Mouse (Mus musculus) stomach, postnatal 0 days (tissue): ENCODE data around the gene Fam92b. TPM values are rescaled to one million over a fixed set of nuclear protein-coding genes. Genes with fewer than 3 reads are reported as not detected.

Experiments used
- ATAC-seq: fragments of 200-750 bp; cut with Nextera tagmentation; 2 replicates; pipeline ENCODE4 v1.8.0; 2017; ENCODE audit not compliant: low FRiP score, low TSS enrichment
- DNase-seq: peaks from one replicate; pipeline ENCODE4 v3.0.0-alpha.2; 2016; ENCODE audit warnings: low spot score
- H3K27ac ChIP-seq: fragments of 300-500 bp; sonication (generic); replicated peaks from 2 replicates; pipeline ENCODE4 v1.5.1; 2014; ENCODE audit warnings: mild to moderate bottlenecking, control low read depth
- H3K27me3 ChIP-seq: fragments of 300-500 bp; sonication (generic); 2 replicates; pipeline ENCODE4 v1.6.1; 2014; ENCODE audit warnings: low read length; ENCODE audit not compliant: control insufficient read depth, insufficient read depth
- H3K36me3 ChIP-seq: fragments of 300-500 bp; sonication (generic); 2 replicates; pipeline ENCODE4 v1.6.1; 2014; ENCODE audit warnings: low read length, mixed read lengths; ENCODE audit not compliant: control insufficient read depth, insufficient read depth
- H3K4me1 ChIP-seq: fragments of 300-500 bp; sonication (generic); replicated peaks from 2 replicates; pipeline ENCODE4 v1.6.1; 2014; ENCODE audit warnings: antibody characterized with exemption; ENCODE audit not compliant: control insufficient read depth, insufficient read depth
- H3K4me2 ChIP-seq: fragments of 300-500 bp; sonication (generic); replicated peaks from 2 replicates; pipeline ENCODE4 v1.6.1; 2014; ENCODE audit warnings: low read depth, mild to moderate bottlenecking, control low read depth, moderate library complexity
- H3K4me3 ChIP-seq: fragments of 300-500 bp; sonication (generic); 2 replicates; pipeline ENCODE4 v1.5.1; 2014; ENCODE audit warnings: low read depth, low read length, control low read depth
- H3K9ac ChIP-seq: fragments of 300-500 bp; sonication (generic); 2 replicates; pipeline ENCODE4 v1.6.1; 2014; ENCODE audit warnings: mild to moderate bottlenecking, low read length, control low read depth, mixed read lengths
- H3K9me3 ChIP-seq: fragments of 300-500 bp; sonication (generic); 2 replicates; pipeline ENCODE4 v1.6.1; 2016; ENCODE audit warnings: low read length; ENCODE audit not compliant: control insufficient read depth
- CTCF ChIP-seq: IDR thresholded peaks from 2 replicates; pipeline ENCODE4 v1.5.1; 2016; ENCODE audit warnings: antibody characterized with exemption, low read depth, mild to moderate bottlenecking, moderate library complexity
- EP300 ChIP-seq: optimal IDR thresholded peaks from 2 replicates; pipeline ENCODE3; 2016; ENCODE audit warnings: antibody characterized with exemption
- WGBS: fragments of 180-500 bp; shearing (Covaris S2); extraction: QIAGEN DNeasy Blood & Tissue Kit; methylation state at CpG from one replicate; pipeline ENCODE4 v1.1.7; 2014; 5-methylcytosine and 5-hydroxymethylcytosine counted together
- polyA plus RNA-seq: library from polyadenylated mRNA; unstranded; fragments of >200 nt; fragmentation: Nextera tagmentation; extraction: Ambion mirVana; gene quantifications from 2 replicates; pipeline ENCODE4 v1.2.1, GENCODE M21; 2015

Gene Fam92b
- polyA plus RNA-seq, 1 experiment from 2014 or later: 0.18 TPM

DNA sequence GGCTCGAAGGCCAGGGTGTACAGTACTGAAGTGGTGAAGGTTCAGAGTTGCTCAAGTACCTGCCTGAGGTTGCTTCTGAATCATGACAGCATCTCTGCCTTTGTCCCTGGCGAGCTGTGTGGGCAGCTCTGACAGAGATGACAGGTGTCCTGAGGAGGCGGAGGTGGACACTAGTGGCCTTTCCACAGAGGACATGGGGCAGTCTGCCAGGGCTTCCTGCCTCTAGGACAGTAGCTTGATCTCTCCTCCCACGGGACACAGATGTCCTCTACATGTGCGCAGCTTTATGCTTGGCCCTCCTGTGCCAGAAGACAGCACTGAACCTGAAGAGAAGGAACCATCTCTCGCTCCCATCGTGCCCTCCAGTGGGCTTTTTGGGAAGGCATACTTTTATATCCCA, 44.1 kb downstream of the Fam92b start:
- no peak for TF ChIP-seq CTCF
- TF ChIP-seq EP300: no peak
- Histone ChIP-seq H3K4me3 (no peak overlapping the region), H3K4me1 (no peaks in the 10 kb centered on the region), H3K9ac (no peak overlapping the region), H3K27me3 (no peaks in the 10 kb centered on the region), H3K36me3 (no peaks in the 10 kb centered on the region), H3K9me3 (no peaks in the 10 kb centered on the region), H3K4me2 (no peak overlapping the region), H3K27ac (no peak overlapping the region)
- DNase-seq (no peak), ATAC-seq (no peak)
- 77% methylated on average over 7 of the region's 7 CpGs for WGBS

DNA sequence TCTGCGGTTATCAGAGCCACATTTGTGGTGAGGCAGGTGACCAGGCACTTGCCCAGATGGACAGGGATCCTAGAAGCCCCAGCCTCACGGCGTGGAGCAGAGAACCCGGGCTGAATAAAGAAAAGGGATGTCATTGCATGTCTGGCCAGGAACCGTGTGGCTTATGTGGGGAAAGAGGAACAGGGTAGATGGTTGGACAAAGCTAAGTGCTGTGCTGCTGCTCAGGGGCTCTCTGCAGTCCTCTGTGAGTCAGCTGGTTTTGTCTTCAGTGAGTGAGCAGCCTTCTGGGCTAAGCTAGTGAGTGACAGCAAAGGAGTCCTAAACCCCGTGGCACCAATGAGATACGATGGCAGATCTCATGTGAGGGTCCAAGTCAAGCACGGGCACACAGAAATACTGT, 46.1 kb downstream of the Fam92b start:
- Histone ChIP-seq H3K4me3 (no peak overlapping the region), H3K27ac (no peak overlapping the region), H3K27me3 (no peaks in the 10 kb centered on the region), H3K9me3 (no peaks in the 10 kb centered on the region), H3K9ac (no peak overlapping the region), H3K4me1 (peaks cover 2% of the 10 kb centered on the region; the same call in 1 of the 2 replicates), H3K36me3 (no peaks in the 10 kb centered on the region), H3K4me2 (no peak overlapping the region)
- ATAC-seq (no peak), DNase-seq (no peak)
- WGBS: 82% methylated on average over 8 of the region's 8 CpGs
- no peak for TF ChIP-seq EP300
- no peak for TF ChIP-seq CTCF

DNA sequence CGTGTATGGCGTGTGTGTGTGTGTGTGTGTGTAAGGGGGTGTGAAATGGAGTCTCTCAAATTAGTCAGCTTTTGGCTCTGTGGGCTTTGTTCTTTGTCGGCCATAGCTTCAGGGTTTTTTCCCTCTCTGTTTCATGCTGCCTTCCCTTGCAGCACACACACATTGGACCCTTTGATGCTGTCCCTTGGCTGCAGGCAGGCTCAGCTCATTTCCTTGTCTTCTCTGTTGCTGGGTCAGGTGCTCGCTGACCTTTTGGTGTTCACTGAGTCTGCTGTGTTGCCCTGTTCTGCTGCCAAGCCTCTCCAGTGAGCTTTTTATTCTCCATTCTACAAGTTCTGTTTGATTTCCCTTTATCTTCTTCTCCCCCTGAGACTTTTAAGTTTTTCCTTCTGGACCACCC, 47.7 kb downstream of the Fam92b start:
- no peaks in the 10 kb centered on the region for H3K27me3 ChIP-seq
- no peak for TF ChIP-seq EP300
- no peak for TF ChIP-seq CTCF
- H3K4me3 ChIP-seq: no peak overlapping the region
- no peak for ATAC-seq
- no peak overlapping the region for H3K9ac ChIP-seq
- no peak for DNase-seq
- H3K4me1 ChIP-seq: peaks cover 2% of the 10 kb centered on the region; the same call in 1 of the 2 replicates
- H3K4me2 ChIP-seq: no peak overlapping the region
- no peak overlapping the region for H3K27ac ChIP-seq
- H3K36me3 ChIP-seq: no peaks in the 10 kb centered on the region
- no peaks in the 10 kb centered on the region for H3K9me3 ChIP-seq
- WGBS: 74% methylated on average over 4 of the region's 4 CpGs

DNA sequence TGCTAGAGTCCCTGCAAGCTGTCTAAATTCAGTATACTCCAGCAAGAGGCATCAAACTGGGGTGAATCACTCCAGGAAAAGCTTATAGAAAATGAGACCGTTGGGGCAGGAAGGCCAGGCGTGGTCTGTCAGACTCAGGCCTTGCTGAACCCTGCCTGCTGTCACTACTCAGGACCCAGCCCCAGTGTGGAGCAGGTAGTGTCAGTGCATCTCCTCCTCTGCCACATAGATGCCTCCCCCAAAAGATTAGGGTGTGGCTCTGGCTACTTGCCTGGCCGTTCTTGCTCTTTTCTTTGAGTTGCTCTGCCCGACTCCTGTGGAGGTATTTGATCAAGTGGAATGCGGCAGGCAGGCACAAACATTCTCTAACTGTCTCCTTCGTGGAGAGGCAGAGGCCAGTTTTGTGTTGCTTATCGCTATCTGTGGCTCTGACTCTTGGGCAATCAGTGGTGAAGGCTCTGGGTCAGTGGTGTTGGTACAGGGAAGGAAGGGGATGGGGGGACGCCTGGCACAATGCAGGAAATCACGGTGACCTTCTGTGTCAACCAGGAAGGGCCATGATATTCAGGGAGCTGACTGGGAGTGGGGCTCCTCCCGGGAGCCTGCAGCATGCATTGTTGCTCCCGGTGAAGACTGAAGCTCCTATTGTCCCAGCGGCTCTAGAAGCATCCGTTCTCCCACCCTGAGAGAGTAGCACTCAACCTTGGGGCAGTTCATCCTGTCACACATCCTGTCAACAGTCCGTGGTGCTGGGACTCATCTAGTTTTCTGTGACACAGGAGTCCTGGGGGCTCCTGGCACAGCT, 50.7 kb downstream of the Fam92b start:
- Histone ChIP-seq H3K27me3 (no peaks in the 10 kb centered on the region), H3K27ac (peak overlapping the region; percentile 53), H3K4me3 (no peak overlapping the region), H3K9me3 (no peaks in the 10 kb centered on the region), H3K4me2 (no peak overlapping the region), H3K36me3 (no peaks in the 10 kb centered on the region), H3K9ac (no peak overlapping the region), H3K4me1 (peaks cover 4% of the 10 kb centered on the region)
- ATAC-seq (peak; percentile 36; the same call in 1 of the 2 replicates), DNase-seq (no peak)
- 34% methylated on average over 14 of the region's 14 CpGs for WGBS
- no peak for TF ChIP-seq EP300
- TF ChIP-seq CTCF: no peak

DNA sequence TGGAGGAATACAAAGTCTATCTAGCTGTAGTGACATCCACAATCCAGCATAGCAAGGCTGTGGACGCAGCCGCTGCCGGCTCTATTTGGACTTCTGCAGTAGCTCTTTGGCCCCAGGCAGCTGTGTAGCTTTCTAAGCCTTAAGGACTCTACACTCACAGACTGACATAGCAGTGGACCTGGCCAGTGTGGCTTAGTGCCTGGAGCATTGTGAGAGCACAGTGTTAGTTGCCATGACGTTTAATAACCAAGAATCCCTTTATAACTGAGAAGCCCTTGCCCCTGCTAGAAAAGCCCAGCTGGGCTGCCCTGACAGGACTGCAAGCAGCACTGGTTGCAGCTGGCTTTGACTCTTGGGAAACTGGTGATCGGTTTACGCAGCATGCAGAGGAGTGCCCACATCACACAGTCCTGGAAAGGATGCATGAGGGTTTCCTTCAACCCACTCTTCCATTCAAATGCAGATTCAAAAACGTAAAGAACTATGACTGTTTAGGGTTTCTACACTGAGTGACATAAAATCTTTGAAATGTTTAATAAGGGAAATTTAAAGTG, 52.4 kb downstream of the Fam92b start:
- H3K4me1 ChIP-seq: peaks cover 4% of the 10 kb centered on the region

DNA sequence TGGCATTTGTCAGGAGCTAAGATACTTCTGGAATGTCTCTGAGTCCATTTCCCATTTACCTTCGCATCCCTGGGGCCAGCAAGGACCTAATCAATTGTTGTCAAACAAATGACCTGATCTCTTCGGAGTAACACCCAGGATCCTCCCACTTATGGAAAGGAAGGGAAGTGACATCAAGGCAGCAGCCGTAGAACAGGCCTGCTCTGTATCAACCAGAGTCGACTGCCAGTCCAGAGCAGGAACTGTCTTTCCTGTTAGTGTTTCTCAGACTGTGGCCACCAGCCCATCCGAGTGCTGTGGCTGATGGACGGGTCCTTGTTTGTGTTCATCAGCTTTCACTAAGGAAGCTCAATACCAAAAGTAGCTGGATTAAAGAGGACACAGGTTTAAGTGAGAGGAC, 53.0 kb downstream of the Fam92b start:
- DNase-seq: no peak

More for the DNA sequence above, 52.4 kb downstream of the Fam92b start:
- Histone ChIP-seq H3K36me3 (no peaks in the 10 kb centered on the region), H3K27ac (peak overlapping the region; percentile 30; the same call in 1 of the 2 replicates), H3K9ac (no peak overlapping the region), H3K4me3 (no peak overlapping the region), H3K9me3 (no peaks in the 10 kb centered on the region), H3K27me3 (no peaks in the 10 kb centered on the region), H3K4me2 (no peak overlapping the region)
- TF ChIP-seq EP300: no peak
- TF ChIP-seq CTCF: no peak
- ATAC-seq (no peak), DNase-seq (no peak)
- WGBS: 53% methylated on average over 7 of the region's 7 CpGs

More for the DNA sequence above, 53.0 kb downstream of the Fam92b start:
- H3K36me3 ChIP-seq: no peaks in the 10 kb centered on the region
- TF ChIP-seq CTCF: no peak
- no peak for TF ChIP-seq EP300
- no peaks in the 10 kb centered on the region for H3K27me3 ChIP-seq
- H3K4me2 ChIP-seq: no peak overlapping the region
- H3K9ac ChIP-seq: no peak overlapping the region
- peaks cover 4% of the 10 kb centered on the region for H3K4me1 ChIP-seq
- WGBS: 34% methylated on average over 6 of the region's 6 CpGs
- H3K27ac ChIP-seq: peak overlapping the region; percentile 18
- ATAC-seq: no peak
- H3K4me3 ChIP-seq: no peak overlapping the region
- no peaks in the 10 kb centered on the region for H3K9me3 ChIP-seq
